Mouse (Mus musculus) G1E (cell line): ENCODE measurements around the gene Fbxo36. TPM values are rescaled to one million over a fixed set of nuclear protein-coding genes. Genes with fewer than 3 reads are reported as not detected.

Experiments
- ATAC-seq: 2 replicates; pipeline ENCODE4 v1.8.0; 2016; ENCODE audit warnings: mild to moderate bottlenecking; ENCODE audit not compliant: insufficient number of reproducible peaks, poor library complexity, low FRiP score, severe bottlenecking; ENCODE audit errors: extremely low read depth
- DNase-seq: peaks from one replicate; pipeline ENCODE4 v3.0.0; 2012; ENCODE audit warnings: low spot score
- H3K27me3 ChIP-seq: 2 replicates; pipeline ENCODE4 v1.6.1; 2012; ENCODE audit warnings: mild to moderate bottlenecking, low read length, inconsistent platforms; ENCODE audit not compliant: insufficient read depth
- H3K36me3 ChIP-seq: replicated peaks from 2 replicates; pipeline ENCODE3; 2012; ENCODE audit warnings: mild to moderate bottlenecking, inconsistent platforms
- H3K4me1 ChIP-seq: 2 replicates; pipeline ENCODE4 v1.6.1; 2012; ENCODE audit warnings: low read depth, low read length, inconsistent platforms, mixed read lengths; ENCODE audit not compliant: insufficient read depth
- H3K4me3 ChIP-seq: 2 replicates; pipeline ENCODE4 v1.5.1; 2012; ENCODE audit warnings: low read depth, mild to moderate bottlenecking, inconsistent platforms, low read length, moderate library complexity, mixed read lengths
- H3K9me3 ChIP-seq: replicated peaks from 2 replicates; pipeline ENCODE4 v1.6.1; 2012; ENCODE audit warnings: inconsistent platforms
- CTCF ChIP-seq: IDR thresholded peaks from 2 replicates; pipeline ENCODE4 v1.5.1; 2012; ENCODE audit warnings: low read depth, low read length, inconsistent platforms, mixed read lengths
- GATA1 ChIP-seq: IDR thresholded peaks from 2 replicates; pipeline ENCODE4 v1.6.1; 2012; ENCODE audit warnings: borderline replicate concordance, low read length, inconsistent platforms, mixed read lengths
- GATA2 ChIP-seq: IDR thresholded peaks from 2 replicates; pipeline ENCODE4 v1.6.1; 2012; ENCODE audit warnings: low read depth, low read length, inconsistent platforms, borderline replicate concordance
- POLR2AphosphoS5 ChIP-seq: IDR thresholded peaks from 2 replicates; pipeline ENCODE4 v1.6.1; 2012; ENCODE audit warnings: low read depth, low read length, inconsistent platforms; ENCODE audit not compliant: insufficient replicate concordance
- TAL1 ChIP-seq: conservative IDR thresholded peaks from 2 replicates; pipeline ENCODE4 v1.6.1; 2012; ENCODE audit warnings: low read depth, low read length, inconsistent platforms, mixed read lengths
- polyA plus RNA-seq: library from polyadenylated mRNA; stranded (reverse); fragments of >175 nt; gene quantifications from 2 replicates; pipeline ENCODE4 v1.2.3, GENCODE M21; 2012
- total RNA-seq, 2 experiments: library from RNA; stranded (forward) in 1 of 2; stranded (reverse) in 1 of 2; fragments of 200-1000 nt in 1 of 2; fragments of >200 nt in 1 of 2; fragmentation: Nextera tagmentation in 1 of 2; gene quantifications; 2 replicates each; pipeline ENCODE4 v1.2.3; 2014 to 2017

The Fbxo36 gene
- total and polyA plus RNA-seq, 3 experiments = 2.1 to 28.0 (median 10.9) TPM

- Histone ChIP-seq H3K4me3 (no peak overlapping the region), H3K9me3 (no peaks in the 10 kb centered on the region), H3K4me1 (peaks cover 40% of the 10 kb centered on the region), H3K27me3 (no peaks in the 10 kb centered on the region), H3K36me3 (peaks cover 24% of the 10 kb centered on the region)
- no peak for TF ChIP-seq TAL1
- TF ChIP-seq GATA1 = no peak
- no peak for TF ChIP-seq CTCF
- TF ChIP-seq POLR2AphosphoS5 = no peak
- TF ChIP-seq GATA2 = no peak
- DNase-seq (no peak), ATAC-seq (no peak)
Measured at GRCm38 (mm10) chr1:84843366-84843765, 3.7 kb downstream of the Fbxo36 start.

DNA sequence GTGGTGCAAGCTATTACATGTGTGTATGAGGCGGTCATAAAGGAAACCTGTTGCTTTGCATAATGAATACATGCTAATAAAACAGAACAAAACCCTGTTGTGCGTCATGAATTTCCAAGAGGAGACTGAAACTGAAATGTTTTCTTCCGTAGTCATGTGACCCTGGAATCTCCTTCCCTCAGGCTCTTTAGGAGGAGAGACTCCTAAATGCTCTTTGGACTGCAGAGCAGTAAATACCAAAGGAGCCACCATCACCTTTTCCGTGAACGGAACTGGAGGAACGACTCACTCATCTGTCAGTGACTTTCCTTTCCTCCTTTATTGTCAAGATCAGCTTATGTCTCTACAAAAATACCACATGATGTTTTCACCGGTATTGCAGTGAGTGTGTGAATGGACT lies 8.1 kb downstream of the Fbxo36 start:
- Histone ChIP-seq H3K9me3 (no peaks in the 10 kb centered on the region), H3K36me3 (peaks cover 29% of the 10 kb centered on the region), H3K27me3 (no peaks in the 10 kb centered on the region), H3K4me3 (no peak overlapping the region), H3K4me1 (peaks cover 70% of the 10 kb centered on the region)
- no peak for ATAC-seq
- no peak for DNase-seq
- TF ChIP-seq GATA2 (no peak), TAL1 (no peak), CTCF (no peak), POLR2AphosphoS5 (no peak), GATA1 (no peak)

DNA sequence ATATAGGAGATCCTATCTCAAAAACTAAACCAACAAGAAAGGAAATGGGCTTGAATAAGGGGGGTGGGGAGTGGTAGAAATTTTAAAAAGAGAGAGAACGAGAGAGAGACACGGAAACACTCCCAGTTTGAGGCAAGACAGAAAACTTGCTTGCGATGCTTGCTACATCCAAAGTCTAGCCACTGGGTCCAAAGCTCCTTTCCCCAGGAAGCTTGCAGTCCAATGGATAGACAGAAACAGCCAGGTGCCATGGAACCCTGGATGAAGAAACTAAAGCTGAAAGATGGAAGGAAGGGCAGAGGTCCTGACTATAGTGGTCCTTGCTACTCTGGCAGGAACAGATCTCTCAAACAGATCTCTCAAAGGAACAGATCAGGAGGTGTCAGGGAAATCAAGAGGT lies 8.7 kb downstream of the Fbxo36 start:
- Histone ChIP-seq H3K4me1 (peaks cover 73% of the 10 kb centered on the region), H3K36me3 (peaks cover 23% of the 10 kb centered on the region), H3K9me3 (no peaks in the 10 kb centered on the region), H3K4me3 (no peak overlapping the region), H3K27me3 (no peaks in the 10 kb centered on the region)
- ATAC-seq (no peak), DNase-seq (no peak)
- TF ChIP-seq TAL1 = no peak

DNA sequence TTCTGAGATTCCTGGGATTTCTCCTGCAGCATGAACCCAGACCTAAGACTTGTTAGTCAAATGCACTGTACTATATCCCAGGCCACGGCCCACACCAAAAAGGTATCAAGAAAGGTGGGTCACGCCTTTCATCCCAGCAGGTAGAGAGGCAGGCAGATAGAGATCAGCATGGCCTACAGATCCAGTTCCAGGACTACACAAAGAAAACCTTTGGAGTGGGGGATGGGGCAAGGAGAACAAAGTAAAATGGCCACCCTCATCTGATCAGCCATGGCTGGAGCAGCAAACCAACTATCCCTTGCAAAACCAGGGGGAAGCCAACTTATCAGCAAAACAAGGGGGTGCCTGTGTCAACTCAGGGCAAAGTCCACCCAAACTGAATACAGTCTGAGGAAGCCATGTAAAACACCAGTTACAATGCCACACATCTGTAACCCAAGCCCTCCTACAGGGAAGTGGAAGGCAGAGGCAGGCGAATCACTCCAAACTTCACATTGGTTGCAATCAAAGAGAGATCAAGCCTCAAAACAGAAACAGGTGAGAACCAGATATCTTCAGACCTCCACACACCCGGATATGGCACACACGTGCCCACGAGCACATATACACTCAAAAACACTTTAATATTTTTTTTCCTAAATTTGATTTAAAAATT lies 9.3 kb downstream of the Fbxo36 start:
- Histone ChIP-seq H3K27me3 (no peaks in the 10 kb centered on the region), H3K36me3 (peaks cover 22% of the 10 kb centered on the region), H3K4me3 (no peak overlapping the region; the same call in 1 of the 2 replicates), H3K4me1 (peaks cover 78% of the 10 kb centered on the region), H3K9me3 (no peaks in the 10 kb centered on the region)
- DNase-seq = no peak
- ATAC-seq = no peak
- TF ChIP-seq GATA1 (no peak), CTCF (no peak), POLR2AphosphoS5 (no peak), TAL1 (no peak), GATA2 (no peak)

DNA sequence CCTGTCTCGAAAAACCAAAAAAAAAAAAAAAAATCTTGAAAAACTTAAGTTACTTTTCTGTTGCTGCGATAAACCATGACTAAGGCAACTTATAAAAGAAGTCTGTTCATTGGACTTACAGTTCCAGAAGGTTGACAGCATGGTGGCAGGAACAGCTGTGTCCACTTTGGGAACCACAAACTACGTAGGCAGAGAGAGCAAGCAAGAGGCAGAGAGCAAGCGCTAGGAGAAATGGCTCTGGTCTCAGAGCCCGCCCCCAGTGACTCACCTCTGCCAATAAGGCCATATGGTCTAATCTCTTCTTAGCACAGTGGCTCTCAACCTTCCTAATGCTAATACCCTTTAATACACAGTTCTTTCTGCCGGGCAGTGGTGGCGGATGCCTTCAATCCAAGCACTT lies 10.2 kb downstream of the Fbxo36 start:
- Histone ChIP-seq H3K27me3 (no peaks in the 10 kb centered on the region), H3K36me3 (peaks cover 18% of the 10 kb centered on the region), H3K4me3 (no peak overlapping the region; the same call in 1 of the 2 replicates), H3K4me1 (peaks cover 83% of the 10 kb centered on the region), H3K9me3 (no peaks in the 10 kb centered on the region)
- DNase-seq (peak; percentile 64), ATAC-seq (peak; percentile 61)
- TF ChIP-seq CTCF = no peak
- TF ChIP-seq TAL1 = no peak
- no peak for TF ChIP-seq GATA1
- no peak for TF ChIP-seq POLR2AphosphoS5
- TF ChIP-seq GATA2 = no peak

DNA sequence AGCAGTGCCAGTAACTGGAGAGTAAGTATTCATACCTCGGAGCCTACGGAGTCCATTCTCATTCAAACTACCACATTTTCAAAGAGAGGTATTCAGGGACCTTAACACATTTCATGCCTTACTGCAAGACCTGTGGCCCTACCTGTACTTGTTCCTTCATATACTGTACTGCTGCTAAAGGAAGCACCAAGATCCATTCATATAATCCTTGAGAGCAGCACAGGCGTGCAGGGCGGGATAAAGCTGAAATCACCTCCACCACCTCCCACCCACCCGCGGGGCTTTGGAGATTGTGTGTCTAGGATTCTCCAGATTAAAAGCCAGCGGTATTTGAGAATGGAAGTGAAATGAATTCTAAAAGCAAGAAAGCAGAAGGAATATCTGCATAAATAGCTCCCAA lies 10.8 kb downstream of the Fbxo36 start:
- H3K9me3 ChIP-seq = no peaks in the 10 kb centered on the region
- H3K36me3 ChIP-seq = peaks cover 18% of the 10 kb centered on the region
- H3K4me1 ChIP-seq = peaks cover 87% of the 10 kb centered on the region
- DNase-seq (no peak), ATAC-seq (no peak)
- no peak overlapping the region for H3K4me3 ChIP-seq
- H3K27me3 ChIP-seq = no peaks in the 10 kb centered on the region
- TF ChIP-seq POLR2AphosphoS5 (no peak), GATA2 (no peak), GATA1 (no peak), TAL1 (no peak), CTCF (no peak)

DNA sequence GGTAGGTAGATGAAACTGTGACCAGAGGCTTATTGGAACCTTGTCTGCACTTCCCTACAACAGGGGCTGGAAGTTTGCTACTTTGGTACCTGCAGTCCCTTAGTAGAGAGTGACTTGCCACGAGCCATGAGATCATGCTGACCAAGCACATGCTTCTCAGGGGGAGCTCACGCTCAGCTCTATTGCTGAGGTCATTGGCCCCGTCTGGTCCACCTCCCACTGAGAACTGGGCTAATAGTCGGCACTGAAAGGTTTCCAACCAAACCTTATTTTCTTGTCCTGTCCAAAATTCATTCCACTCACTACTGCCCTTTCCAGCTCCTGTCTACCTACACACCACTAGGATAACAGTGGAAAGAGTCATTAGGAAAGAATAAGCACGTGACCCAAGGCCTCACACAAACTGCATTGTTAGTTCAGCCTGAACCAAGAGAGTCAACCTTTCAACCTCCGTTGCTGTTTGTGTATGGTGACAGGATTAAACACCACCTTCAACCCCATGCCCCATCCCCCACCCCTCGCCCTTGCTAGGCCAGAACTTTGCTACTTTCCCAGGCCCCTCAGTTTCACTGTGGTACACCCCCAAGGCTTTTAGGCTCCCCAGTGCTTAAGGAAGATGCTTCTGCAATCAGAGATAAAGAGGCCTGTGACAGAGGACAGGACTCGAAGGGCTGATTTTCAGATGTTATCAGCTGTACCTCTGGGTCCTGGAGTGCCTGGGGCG lies 12.0 kb downstream of the Fbxo36 start:
- peak; percentile 77 for ATAC-seq
- peak; percentile 88 for DNase-seq
- TF ChIP-seq TAL1 (peak; percentile 83), CTCF (no peak)
- Histone ChIP-seq H3K4me3 (peak overlapping the region; percentile 47; the same call in 1 of the 2 replicates), H3K27me3 (no peaks in the 10 kb centered on the region), H3K9me3 (no peaks in the 10 kb centered on the region), H3K36me3 (peaks cover 12% of the 10 kb centered on the region), H3K4me1 (peaks cover 86% of the 10 kb centered on the region)
